Mouse (Mus musculus): Measurements from ENCODE around the gene Foxa2.

Foxa2 gene

DNA sequence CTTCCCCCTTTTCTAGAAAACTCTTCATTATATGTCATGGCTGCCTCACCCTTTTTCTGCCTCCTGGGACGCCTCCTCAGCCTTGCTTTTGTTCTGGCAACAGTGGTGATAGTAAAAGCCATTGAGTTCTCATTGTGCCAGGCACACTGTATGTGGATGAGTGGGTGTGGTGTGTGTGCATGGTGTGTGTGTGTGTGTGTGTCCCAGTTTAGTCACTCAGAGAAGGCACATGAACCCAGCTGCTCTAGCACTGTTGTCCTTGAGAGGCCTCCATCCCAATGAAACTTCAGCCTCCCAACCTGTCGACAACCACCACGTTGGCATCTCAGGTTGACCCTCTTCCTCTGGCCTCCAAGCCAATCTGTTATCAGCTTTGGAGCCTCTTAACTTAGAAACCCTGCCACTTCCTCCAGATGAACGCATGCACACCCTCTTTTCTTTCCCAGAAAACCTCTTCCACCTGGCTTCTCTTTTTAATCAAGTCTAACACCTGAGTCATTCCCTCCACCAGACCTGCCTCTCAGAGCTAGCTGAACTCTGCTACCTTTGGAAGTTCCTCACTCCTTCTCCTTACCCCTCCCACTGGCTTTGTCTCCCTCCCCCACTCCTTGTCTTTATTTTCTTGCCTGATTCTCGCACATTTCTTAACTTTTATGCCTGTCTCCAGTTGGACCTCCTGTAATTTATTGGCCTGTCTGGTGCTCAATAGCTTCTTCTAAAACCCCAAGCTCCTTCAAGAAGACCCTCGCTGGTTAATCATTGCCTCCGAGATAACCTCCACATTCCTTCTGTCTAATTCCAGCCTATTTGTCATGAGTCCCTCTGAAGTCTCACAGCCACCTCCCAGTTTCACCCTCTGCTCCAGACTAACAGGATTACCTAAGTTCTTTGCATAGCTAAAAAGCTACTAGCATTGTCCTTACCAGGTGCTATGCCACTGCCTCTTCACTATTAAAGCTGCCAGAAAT, 41.9 kb downstream of the Foxa2 start:
- no peak for DNase-seq (ENCODE audit: low spot score)

DNA sequence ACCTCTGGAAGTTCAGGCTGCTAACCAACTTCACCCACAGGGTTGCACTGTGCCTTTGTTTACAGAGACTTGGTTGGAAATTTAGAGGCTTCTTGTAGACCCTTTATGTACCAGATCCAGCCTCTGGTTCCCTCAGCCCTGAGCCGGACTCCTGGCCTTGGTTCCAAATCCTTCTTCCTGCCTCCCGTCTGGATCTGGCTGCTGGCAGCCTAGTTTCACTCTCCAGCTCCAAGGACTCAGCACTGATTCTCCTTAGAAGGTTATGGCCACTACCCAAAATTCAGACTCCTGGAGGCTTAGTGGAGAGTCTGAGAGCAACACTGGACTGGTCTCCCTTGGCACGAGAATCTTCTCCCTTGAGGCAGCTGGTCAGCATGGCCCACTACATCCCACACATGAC, 43.3 kb downstream of the Foxa2 start:
- DNase-seq (ENCODE audit: low spot score): no peak

DNA sequence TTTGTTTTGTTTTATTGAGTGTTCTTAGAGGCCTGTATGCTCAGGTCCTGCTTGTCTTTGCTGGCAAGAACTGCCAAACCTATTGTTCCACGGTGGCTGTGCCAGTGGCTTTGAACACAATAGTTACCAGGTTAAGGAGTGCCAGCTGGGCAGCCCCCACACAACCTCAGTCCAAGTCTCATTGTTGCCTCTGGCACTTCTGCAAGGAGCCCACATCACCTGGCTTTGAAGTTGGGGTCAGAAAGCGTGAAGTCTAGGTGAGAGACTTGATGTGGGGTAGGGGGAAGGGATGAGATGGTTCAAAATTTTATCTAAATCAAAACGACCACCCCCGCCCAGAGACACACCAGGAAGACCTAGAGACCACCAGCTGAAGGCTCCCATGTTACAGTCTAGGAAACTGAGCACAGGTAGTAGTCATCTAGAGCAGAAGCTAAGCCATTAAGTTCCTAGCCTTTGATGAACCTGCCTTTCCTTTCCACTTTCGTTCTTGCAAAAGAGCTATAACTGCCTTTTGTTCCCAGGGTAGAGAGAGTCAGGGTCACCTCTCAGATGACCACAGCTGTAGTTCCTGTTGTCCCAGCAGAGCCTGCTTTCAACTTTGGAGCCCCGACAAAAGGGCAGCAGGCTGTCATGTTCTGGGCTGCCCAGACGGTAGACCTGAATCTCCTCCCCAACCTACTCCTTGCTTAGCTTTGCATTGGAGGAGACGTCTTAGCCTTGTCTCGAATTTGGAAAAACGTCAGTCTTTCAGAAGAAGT, 48.4 kb downstream of the Foxa2 start:
- DNase-seq (ENCODE audit: low spot score): no peak

- DNase-seq (ENCODE audit: low spot score): no peak
Measured at GRCm38 (mm10) chr2:147996781-147997180, 50.0 kb downstream of the Foxa2 start.

- no peak for DNase-seq (ENCODE audit: low spot score)
Measured at GRCm38 (mm10) chr2:147993821-147994220, 52.9 kb downstream of the Foxa2 start.

DNA sequence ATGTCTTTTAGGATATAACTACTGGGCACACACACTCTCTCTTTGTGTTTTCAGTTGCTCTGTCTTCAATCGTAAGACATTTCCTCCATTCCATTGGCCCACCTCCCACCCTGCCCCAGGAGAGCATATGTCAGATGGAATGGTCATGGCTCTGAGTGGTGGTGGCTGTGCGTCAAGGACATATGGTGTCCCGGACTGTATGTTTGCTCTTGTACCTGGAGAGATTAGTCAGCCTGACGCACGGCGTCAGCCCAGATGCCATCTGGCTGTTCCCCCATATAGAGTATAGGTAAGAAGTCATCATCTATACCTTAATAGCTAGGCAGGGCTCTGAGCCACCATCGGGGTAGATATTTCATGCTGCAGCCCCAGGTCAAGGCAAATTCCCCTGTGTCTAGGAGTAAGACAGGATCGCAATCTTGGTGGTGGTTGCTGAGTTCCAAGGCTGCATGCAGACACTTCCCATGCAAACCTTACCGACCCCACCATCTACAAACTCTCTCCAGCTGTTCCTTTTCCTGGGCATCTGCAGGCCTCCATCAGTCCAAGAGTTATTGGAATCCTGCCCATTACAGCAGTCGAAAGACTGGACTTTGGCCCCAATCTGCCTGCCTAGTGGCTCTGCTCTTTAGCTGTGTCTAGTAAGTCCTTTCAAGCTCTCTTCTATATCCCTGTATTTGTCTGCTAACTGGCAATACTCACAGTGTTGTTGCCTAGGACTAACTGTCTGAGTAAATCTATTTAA, 53.7 kb downstream of the Foxa2 start:
- no peak for DNase-seq (ENCODE audit: low spot score)

All from ovary, postnatal 14 days (tissue).